8 mouse cellular contexts compared by ENCODE assay signal in the genomic region with DNA sequence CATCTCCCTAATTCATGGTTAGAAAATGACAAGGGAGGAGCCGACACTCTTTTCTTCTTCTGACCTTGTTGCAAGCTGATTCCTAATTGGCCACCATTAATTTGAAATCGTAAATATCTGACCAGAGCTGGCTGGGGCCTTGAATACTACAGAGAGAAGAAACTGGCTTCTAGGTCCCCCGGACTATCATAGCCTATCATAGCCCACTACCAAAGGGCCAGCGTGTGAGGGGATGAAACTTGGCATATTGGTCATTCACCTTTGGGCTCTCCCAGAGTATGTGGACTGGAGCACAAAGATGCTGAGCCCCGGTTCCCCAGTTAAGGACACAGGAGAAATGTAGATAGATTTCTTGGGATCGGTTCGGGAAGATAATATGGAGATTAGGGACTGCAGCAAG. TPM values are rescaled to one million over a fixed set of nuclear protein-coding genes. Genes with fewer than 3 reads are reported as not detected.
DNase-seq lines count a peak whose midpoint lies in the region; ATAC-seq and TF ChIP-seq lines count a peak whose summit lies in the region.

No protein-coding gene starts in this region.

- H3K4me1 ChIP-seq in testis, adult 2 months (ENCODE audit: control insufficient read depth, insufficient read depth, low read length), result peaks cover 3% of the 10 kb centered on the region
- H3K4me1 ChIP-seq in liver, embryonic 15.5 days (replicated peaks), result peaks cover 45% of the 10 kb centered on the region

- no peak for ATAC-seq in liver, embryonic 15.5 days (ENCODE audit: insufficient read depth)

- DNase-seq in gastrocnemius, adult 2 months, result no peak
- no peak for DNase-seq in gastrocnemius, postnatal 4 days (ENCODE audit: low spot score in 2 of 2)
- no peak for DNase-seq in testis, postnatal 10 days (ENCODE audit: low spot score)
- no peak for DNase-seq in embryo, embryonic 11 days
- no peak for DNase-seq in layer of hippocampus, adult 9-11 months
- no peak for DNase-seq in cerebellum, postnatal 36 days

- TF ChIP-seq POLR2A in testis, adult 2 months (IDR thresholded peaks at IDR 0.05; ENCODE audit: control insufficient read depth, low read depth, low read length), result no peak

- intact Hi-C loops in gastrocnemius, adult 2 months (cut with DNase I), result no loop called here

- H3K27ac ChIP-seq in gastrocnemius, adult 2 months, result peak overlapping the region; percentile 96
- H3K27ac ChIP-seq in testis, adult 2 months (ENCODE audit: control insufficient read depth, insufficient read depth, low read depth, low read length), result no peak overlapping the region
- H3K27ac ChIP-seq in liver, embryonic 15.5 days (replicated peaks), result no peak overlapping the region

- no peaks in the 10 kb centered on the region for H3K9me3 ChIP-seq in liver, embryonic 15.5 days (replicated peaks)

- peak overlapping the region; percentile 70 for H3K4me3 ChIP-seq in gastrocnemius, adult 2 months
- peak overlapping the region; percentile 74 for H3K4me3 ChIP-seq in testis, adult 2 months (ENCODE audit: control insufficient read depth, low read depth, low read length)
- 0 out of 2 replicates have a peak overlapping the region, but pooled peaks have one; percentile 29 for H3K4me3 ChIP-seq in liver, embryonic 15.5 days (replicated peaks)

- no peaks in the 10 kb centered on the region for H3K36me3 ChIP-seq in testis, adult 2 months (ENCODE audit: control insufficient read depth, insufficient read depth, low read length)
- no peaks in the 10 kb centered on the region for H3K36me3 ChIP-seq in liver, embryonic 15.5 days (replicated peaks)

- H3K27me3 ChIP-seq in testis, adult 2 months (ENCODE audit: control insufficient read depth, insufficient read depth, low read length), result no peaks in the 10 kb centered on the region
- H3K27me3 ChIP-seq in liver, embryonic 15.5 days, result no peaks in the 10 kb centered on the region

- 34% methylated on average over 7 of the region's 7 CpGs for WGBS in liver, embryonic 15.5 days (ENCODE audit: insufficient replicate concordance)

- no peak overlapping the region for H3K9ac ChIP-seq in liver, embryonic 15.5 days

- H3K4me2 ChIP-seq in liver, embryonic 15.5 days, result peak overlapping the region; percentile 59

- TF ChIP-seq CTCF in gastrocnemius, adult 2 months (IDR thresholded peaks at IDR 0.05), result no peak
- TF ChIP-seq CTCF in testis, adult 2 months (IDR thresholded peaks at IDR 0.05; ENCODE audit: control insufficient read depth, insufficient read depth, insufficient replicate concordance, low read depth, low read length), result no peak

RNA-seq across cellular contexts. Expression of a gene that starts 15.3 kb away (rescaled TPM):
- 100 to 1,000 TPM; 253 to 325 TPM for total RNA-seq in gastrocnemius, adult 2 months (2021)
- total RNA-seq in gastrocnemius, postnatal 4 days (2021), result 100 to 1,000 TPM; 499 to 513 TPM
- polyA plus RNA-seq in testis, adult 2 months (2012; rRNA removed), result 49.6 and 51.0 TPM in 2 replicates
- 12.6 and 16.1 TPM in 2 replicates for polyA plus RNA-seq in liver, embryonic 15.5 days (2015; fragmentation: Nextera tagmentation; extraction: Ambion mirVana)

RNA-seq across cellular contexts. Expression of a gene that starts 31.4 kb away (rescaled TPM):
- 100 to 1,000 TPM; 289 to 303 TPM for total RNA-seq in gastrocnemius, adult 2 months (2021)
- 100 to 1,000 TPM; 340 to 349 TPM for total RNA-seq in gastrocnemius, postnatal 4 days (2021)
- polyA plus RNA-seq in testis, adult 2 months (2012; rRNA removed), result 13.3 and 17.8 TPM in 2 replicates
- polyA plus RNA-seq in liver, embryonic 15.5 days (2015; fragmentation: Nextera tagmentation; extraction: Ambion mirVana), result 60.9 and 65.4 TPM in 2 replicates
